ENCODE assay signal across 17 mouse cellular contexts in genomic region chr14:15432396-15432795, GRCm38 (mm10). TPM values are rescaled to one million over a fixed set of nuclear protein-coding genes. Genes with fewer than 3 reads are reported as not detected.
"Had no signal": no experiment of that assay in that cellular context is flagged by ENCODE, and none has a peak within 500 bp of the region (broad histone marks: within the 10 kb centered on the region; RNA-seq: fewer than 3 reads in every experiment).

No protein-coding gene starts in this region.

- H3K4me3 ChIP-seq: kidney, embryonic 15.5 days; left cerebral cortex, adult 2 months; limb, embryonic 10.5 days; liver, embryonic 15.5 days; midbrain, embryonic 10.5 days; myocyte; neural tube, embryonic 15.5 days had no signal

- H3K9me3 ChIP-seq: kidney, embryonic 15.5 days; limb, embryonic 10.5 days; liver, embryonic 15.5 days; midbrain, embryonic 10.5 days; neural tube, embryonic 15.5 days had no signal

- H3K4me2 ChIP-seq: kidney, embryonic 15.5 days; liver, embryonic 15.5 days; lung, embryonic 14.5 days; neural tube, embryonic 15.5 days had no signal

- H3K36me3 ChIP-seq: kidney, embryonic 15.5 days; limb, embryonic 10.5 days; liver, embryonic 15.5 days; midbrain, embryonic 10.5 days; neural tube, embryonic 15.5 days had no signal

- DNase-seq: kidney, postnatal 25 days; lung, embryonic 14.5 days; lung, postnatal 10 days; lung, postnatal 4 days; midbrain, embryonic 14.5 days; right cerebral cortex, adult 18-20 months; right cerebral cortex, postnatal 25 days; thymus, postnatal 4 days had no signal

- H3K27me3 ChIP-seq: neural tube, embryonic 15.5 days had no signal

- H3K27ac ChIP-seq: kidney, embryonic 15.5 days; left cerebral cortex, adult 2 months; limb, embryonic 10.5 days; liver, embryonic 15.5 days; midbrain, embryonic 10.5 days; neural tube, embryonic 15.5 days; stomach, postnatal 0 days had no signal

- H3K4me1 ChIP-seq: kidney, embryonic 15.5 days; liver, embryonic 15.5 days; midbrain, embryonic 10.5 days; neural tube, embryonic 15.5 days had no signal

- H3K9ac ChIP-seq: kidney, embryonic 15.5 days; liver, embryonic 15.5 days; lung, embryonic 14.5 days; neural tube, embryonic 15.5 days had no signal

RNA-seq across cellular contexts. Expression of gene Lrrc3b, which starts 6.4 kb away (rescaled TPM):
- total RNA-seq: megakaryocyte, adult 5-6 weeks had no signal
- polyA plus RNA-seq: myocyte had no signal
